Mouse (Mus musculus): ENCODE data around the gene Tenm2. TPM values are rescaled to one million over a fixed set of nuclear protein-coding genes. Genes with fewer than 3 reads are reported as not detected.

Gene Tenm2
- total RNA-seq, 2 experiments from 2014 or later: 163 to 177 TPM

- intact Hi-C loops (cut with DNase I): no loop called here
- peak; percentile 73 for DNase-seq
Observed at GRCm38 (mm10) chr11:35980411-35980917, 1255.3 kb downstream of the Tenm2 start, which contains the start of gene Wwc1. Gene Wwc1, minus strand, starts transcription at chr11:35980527.

DNA sequence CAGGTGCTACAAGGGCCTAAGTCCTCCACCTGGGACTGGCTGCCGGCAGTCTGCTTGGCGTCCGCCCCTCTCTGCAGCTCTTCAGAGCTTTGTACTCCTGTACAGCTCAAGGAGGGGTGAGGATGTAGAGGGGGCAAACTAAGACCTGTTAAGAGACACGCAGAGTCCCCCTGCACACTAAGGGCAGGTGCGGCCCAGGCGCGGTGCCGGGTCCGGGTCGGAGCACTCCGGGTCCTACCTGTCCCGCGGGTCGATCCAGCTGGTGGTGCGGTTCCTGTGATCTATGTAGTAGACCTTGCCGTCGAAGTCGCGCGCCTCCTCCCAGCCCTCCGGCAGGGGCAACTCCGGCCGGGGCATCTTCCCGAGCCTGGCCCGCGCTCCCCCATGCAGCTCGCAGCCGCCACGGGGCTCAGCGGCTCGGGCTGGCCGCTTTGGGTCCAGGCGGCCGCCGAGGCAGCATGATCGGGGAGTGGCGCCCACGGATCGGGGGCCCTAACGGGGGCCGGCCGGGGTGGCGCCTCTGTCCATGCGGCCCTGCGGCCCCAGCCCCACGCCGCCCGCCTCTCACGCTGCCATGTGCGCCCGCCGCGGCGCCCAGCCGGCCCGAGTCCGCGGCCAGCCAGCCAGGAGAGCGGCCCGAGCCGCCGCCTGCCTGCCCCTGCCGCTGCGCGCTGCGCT, 1255.9 kb downstream of the Tenm2 start:
- intact Hi-C loops (cut with DNase I): loop anchor here (5.0 kb wide), 2 partner anchors 63 to 113 kb away; no protein-coding TSS in a partner anchor
- peak; percentile 26 for DNase-seq

DNA sequence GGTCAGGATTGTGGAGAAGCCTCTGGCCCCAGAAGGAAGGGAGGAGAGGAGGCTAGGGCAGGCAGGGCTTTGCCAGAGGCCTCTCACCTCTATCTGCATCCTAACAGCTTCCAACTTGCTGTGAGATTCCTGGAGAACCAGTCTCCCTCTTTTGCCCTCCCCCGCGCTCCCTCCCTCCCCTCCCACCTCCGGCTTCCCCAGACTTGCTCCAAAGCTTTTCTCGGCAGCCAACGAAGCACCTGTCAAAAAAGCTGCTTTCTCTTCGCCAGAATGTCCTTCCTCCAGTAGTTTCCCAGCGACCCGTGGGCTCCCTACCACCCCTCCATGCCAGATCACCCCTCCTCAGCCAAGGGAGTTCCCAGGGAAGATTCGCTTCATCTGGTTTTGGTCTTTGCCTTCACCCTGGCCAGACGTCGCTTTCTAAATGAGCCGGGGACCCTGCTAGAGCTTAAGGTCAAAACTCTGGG, 1256.5 kb downstream of the Tenm2 start:
- intact Hi-C loops (cut with DNase I): loop anchor here (5.0 kb wide), 2 partner anchors 62 to 112 kb away; no protein-coding TSS in a partner anchor
- DNase-seq: peak; percentile 21

- intact Hi-C loops (cut with DNase I): loop anchor here (5.0 kb wide), 2 partner anchors 60 to 110 kb away; no protein-coding TSS in a partner anchor
- no peak for DNase-seq
Observed at GRCm38 (mm10) chr11:35977796-35978195, 1258.0 kb downstream of the Tenm2 start.

GRCm38 (mm10) chr11:35977096-35977495, 1258.7 kb downstream of the Tenm2 start:
- DNase-seq: no peak
- intact Hi-C loops (cut with DNase I): loop anchor here (5.0 kb wide), 2 partner anchors 60 to 110 kb away; no protein-coding TSS in a partner anchor

DNA sequence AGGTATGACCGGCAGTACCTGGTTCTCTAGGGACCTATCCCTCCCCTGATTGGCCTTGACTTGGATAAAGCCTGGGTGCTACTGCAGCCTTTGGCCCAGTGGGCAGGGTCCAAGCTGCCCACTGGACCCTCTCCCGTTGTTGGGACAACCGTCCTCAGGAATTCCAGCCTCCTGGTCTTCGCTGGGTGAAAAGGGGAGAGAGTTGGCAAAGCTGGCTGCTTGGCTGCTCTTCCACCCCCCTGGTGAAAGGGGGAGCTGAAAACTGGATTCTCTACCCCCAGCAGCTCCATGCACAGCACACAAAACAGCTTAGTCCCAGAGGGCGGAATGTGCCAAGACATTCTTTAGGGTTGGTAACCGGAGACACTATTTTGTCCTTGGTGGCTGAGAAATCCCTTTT, 1259.3 kb downstream of the Tenm2 start:
- peak; percentile 57 for DNase-seq
- intact Hi-C loops (cut with DNase I): loop anchor here (5.0 kb wide), 2 partner anchors 59 to 109 kb away; no protein-coding TSS in a partner anchor

GRCm38 (mm10) chr11:35974632-35975450, 1260.9 kb downstream of the Tenm2 start:
- intact Hi-C loops (cut with DNase I): loop anchor here (5.0 kb wide), 2 partner anchors 58 to 108 kb away; no protein-coding TSS in a partner anchor
- no peak for DNase-seq

GRCm38 (mm10) chr11:35973135-35973534, 1262.6 kb downstream of the Tenm2 start:
- no peak for DNase-seq
- intact Hi-C loops (cut with DNase I): no loop called here

GRCm38 (mm10) chr11:35972270-35972931, 1263.4 kb downstream of the Tenm2 start:
- no peak for DNase-seq
- intact Hi-C loops (cut with DNase I): no loop called here

- intact Hi-C loops (cut with DNase I): no loop called here
Observed at GRCm38 (mm10) chr11:35970806-35971705, 1264.7 kb downstream of the Tenm2 start.

DNA sequence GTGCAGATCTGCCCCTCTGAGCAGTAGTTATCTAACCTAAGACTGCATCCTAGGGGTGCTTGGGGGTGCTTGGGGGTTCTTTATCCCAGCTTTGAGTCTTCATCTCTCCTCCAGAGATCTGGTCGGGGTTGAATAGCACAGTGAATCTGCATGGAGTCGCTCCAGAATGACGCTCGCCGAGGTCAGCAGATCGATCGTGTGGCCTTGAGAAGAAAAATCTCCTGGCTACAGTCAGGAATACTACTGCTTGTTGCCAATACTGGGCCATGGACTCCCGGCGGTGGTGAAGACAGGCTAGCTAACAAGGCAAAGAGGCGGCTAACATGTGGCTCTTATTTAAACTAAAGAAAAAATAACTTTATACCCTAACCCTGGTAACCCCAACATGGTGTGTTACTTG, 1267.5 kb downstream of the Tenm2 start:
- no peak for DNase-seq
- intact Hi-C loops (cut with DNase I): no loop called here

More at GRCm38 (mm10) chr11:35970806-35971705, 1264.7 kb downstream of the Tenm2 start:
- no peak for DNase-seq

DNA sequence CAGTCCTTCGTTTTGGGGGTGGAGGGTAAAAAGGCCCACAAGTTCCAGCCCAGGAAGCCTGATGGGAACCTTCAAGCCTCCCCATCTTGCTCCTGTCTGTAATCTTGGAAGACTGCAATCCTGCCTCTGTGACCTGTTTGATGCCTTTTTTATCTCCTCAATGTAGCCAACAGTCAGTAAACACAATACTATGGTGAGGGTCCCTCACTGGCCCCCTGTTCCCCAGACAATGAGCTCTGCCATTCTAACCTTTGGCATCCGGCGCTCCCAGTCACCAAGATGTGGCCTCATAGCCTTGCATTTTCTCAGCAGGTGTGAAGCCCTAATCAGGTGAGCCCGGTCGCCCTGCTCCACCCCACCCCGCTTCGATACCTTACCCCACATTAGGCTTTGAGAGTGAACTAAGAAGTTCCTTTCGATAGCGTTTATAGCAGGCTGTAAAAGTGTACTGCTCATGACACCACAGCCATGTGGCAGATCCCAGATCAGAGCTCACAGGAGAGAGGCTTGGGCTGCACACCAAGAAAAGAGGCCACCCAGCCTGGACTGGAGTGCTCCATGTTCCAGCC, 1271.7 kb downstream of the Tenm2 start:
- intact Hi-C loops (cut with DNase I): no loop called here
- DNase-seq: no peak

DNA sequence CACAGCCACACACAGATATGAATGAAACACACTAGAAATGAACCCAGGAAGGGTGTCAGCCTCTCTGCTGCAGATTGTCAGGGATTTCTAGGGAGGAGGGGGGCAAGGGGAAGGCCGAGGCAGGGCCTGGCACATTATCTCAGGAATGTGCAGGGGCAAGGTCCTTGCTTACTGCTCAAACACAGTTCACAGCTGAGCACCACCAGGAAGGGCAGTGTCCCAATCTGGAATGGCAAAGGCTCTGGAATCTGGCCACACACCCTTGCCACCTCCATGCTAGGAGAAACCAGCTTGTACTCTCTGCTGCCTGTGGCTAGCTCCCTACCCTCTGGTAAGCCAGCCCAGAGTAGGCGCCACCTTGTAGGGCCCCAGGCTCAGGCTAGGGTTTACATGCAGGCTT, 1272.2 kb downstream of the Tenm2 start:
- intact Hi-C loops (cut with DNase I): no loop called here
- no peak for DNase-seq

- intact Hi-C loops (cut with DNase I): no loop called here
- DNase-seq: no peak
Observed at GRCm38 (mm10) chr11:35962431-35962830, 1273.3 kb downstream of the Tenm2 start.

- intact Hi-C loops (cut with DNase I): no loop called here
Observed at GRCm38 (mm10) chr11:35959270-35959669, 1276.5 kb downstream of the Tenm2 start.

More at GRCm38 (mm10) chr11:35959270-35959669, 1276.5 kb downstream of the Tenm2 start:
- no peak for DNase-seq

Data from left cerebral cortex, postnatal 4 days (tissue).